Mouse (Mus musculus): ENCODE measurements around the gene Magoh.

DNA sequence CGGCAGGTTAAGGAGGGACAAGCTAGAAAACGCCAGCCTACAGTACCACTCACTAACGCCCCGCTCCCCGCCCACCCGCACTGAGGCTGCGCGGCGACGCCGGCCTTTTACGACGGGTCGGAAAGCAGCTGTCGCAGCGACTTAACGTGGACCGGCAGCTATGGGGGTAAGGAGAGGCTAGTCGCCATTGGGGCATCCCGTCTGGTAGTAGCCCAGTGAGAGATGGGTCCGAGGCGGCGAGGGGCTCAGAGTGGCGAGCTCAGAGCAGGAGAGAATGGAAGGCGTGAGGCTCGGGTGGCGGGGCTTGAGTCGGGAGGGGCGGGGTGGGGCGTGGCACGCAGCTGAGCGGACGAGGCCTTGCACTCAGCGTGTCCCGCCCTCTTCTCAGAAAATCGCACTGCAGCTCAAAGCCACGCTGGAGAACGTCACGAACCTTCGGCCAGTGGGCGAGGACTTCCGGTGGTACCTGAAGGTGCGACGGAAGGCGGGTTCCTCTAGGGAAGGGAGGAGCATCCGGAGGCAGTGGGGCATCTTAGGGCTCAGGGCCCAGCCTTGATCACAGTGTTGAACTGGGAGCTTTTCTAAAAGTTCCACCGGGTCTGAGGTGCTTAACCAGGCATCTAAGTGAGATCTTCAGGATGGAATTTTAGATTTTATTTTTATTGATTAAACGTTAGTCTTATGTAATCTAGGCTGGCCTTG, 10.3 kb downstream of the Magoh start, which contains the start of gene 0610037L13Rik:
- TF ChIP-seq POLR2A (IDR thresholded peaks at IDR 0.05; ENCODE audit: control insufficient read depth in 1 of 2, insufficient read depth in 1 of 2, low read depth in 1 of 2, low read length in 2 of 2, poor library complexity in 1 of 2) (peak; percentile 61 to 80; a peak in 3 of 4 replicates), HCFC1 (IDR thresholded peaks at IDR 0.05; ENCODE audit: low read depth, low read length) (peak; percentile 84), BHLHE40 (IDR thresholded peaks at IDR 0.05; ENCODE audit: borderline replicate concordance, low read depth, low read length) (no peak), SMC3 (IDR thresholded peaks at IDR 0.05; ENCODE audit: low read depth, low read length) (no peak), EP300 (IDR thresholded peaks at IDR 0.05; ENCODE audit: low read depth in 1 of 2, low read length in 2 of 2) (no peak), JUND (IDR thresholded peaks at IDR 0.05; ENCODE audit: low read depth, low read length) (no peak)

Data from MEL (cell line).